14 mouse cellular contexts compared by ENCODE assay signal in the genomic region with DNA sequence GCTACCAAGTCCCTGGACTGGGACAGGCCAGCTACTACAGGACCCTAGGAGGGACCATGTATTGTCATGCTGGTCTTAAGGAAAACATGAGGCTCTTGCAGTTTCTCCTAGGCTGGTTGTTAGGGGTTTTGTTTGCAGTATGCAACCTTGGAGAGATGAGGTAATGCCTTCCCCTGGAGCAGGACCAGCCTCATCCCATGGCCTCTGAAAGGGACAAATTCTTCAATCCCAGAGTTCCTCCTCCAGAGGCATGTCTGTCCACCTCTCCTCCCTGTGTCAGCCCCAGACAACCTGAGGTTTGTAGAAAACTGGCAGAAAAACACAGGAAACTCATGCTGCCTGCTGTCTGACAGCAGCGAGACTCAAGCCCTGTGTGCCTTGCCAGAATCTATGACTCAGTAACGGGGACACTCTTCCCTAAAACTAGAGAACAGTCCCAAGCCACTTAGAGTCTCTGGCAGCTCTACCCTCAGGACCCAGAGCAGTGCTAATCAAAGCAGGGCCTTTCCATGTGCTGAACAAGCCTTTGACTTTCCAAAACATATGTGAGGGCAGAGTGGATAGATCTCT. TPM values are rescaled to one million over a fixed set of nuclear protein-coding genes. Genes with fewer than 3 reads are reported as not detected.
DNase-seq lines count a peak whose midpoint lies in the region; ATAC-seq and TF ChIP-seq lines count a peak whose summit lies in the region.
"Had no signal": no experiment of that assay in that cellular context is flagged by ENCODE, and none has a peak within 500 bp of the region (broad histone marks: within the 10 kb centered on the region; RNA-seq: fewer than 3 reads in every experiment).

No protein-coding gene starts in this region.

- WGBS in lung, embryonic 16.5 days, result 45% methylated on average over 2 of the region's 2 CpGs
- WGBS in heart, embryonic 12.5 days, result 37% methylated on average over 2 of the region's 2 CpGs
- 31% methylated on average over 2 of the region's 2 CpGs for WGBS in stomach, postnatal 0 days
- WGBS in hindbrain, embryonic 13.5 days, result 91% methylated on average over 2 of the region's 2 CpGs

- ATAC-seq in lung, embryonic 16.5 days (ENCODE audit: low read depth), result 0 out of 2 replicates have a peak, but pooled peaks have one; percentile 43
- ATAC-seq in heart, embryonic 12.5 days (ENCODE audit: insufficient number of reproducible peaks, low FRiP score), result peak; percentile 29; the same call in 1 of the 2 replicates
- ATAC-seq in stomach, postnatal 0 days (ENCODE audit: low FRiP score, low TSS enrichment), result peak; percentile 30; the same call in 1 of the 2 replicates
- ATAC-seq in hindbrain, embryonic 13.5 days (ENCODE audit: low FRiP score), result no peak
- ATAC-seq: intestine, embryonic 15.5 days had no signal

- H3K4me3 ChIP-seq in lung, embryonic 16.5 days (ENCODE audit: low read length), result no peak overlapping the region
- no peak overlapping the region for H3K4me3 ChIP-seq in heart, embryonic 12.5 days
- H3K4me3 ChIP-seq in stomach, postnatal 0 days (ENCODE audit: low read depth, low read length), result no peak overlapping the region
- H3K4me3 ChIP-seq in hindbrain, embryonic 13.5 days, result no peak overlapping the region
- H3K4me3 ChIP-seq: forebrain, embryonic 12.5 days; heart, adult 2 months; intestine, embryonic 15.5 days had no signal

- no peak overlapping the region for H3K9ac ChIP-seq in lung, embryonic 16.5 days (ENCODE audit: low read length)
- no peak overlapping the region for H3K9ac ChIP-seq in heart, embryonic 12.5 days
- H3K9ac ChIP-seq in stomach, postnatal 0 days (ENCODE audit: low read length), result no peak overlapping the region
- no peak overlapping the region for H3K9ac ChIP-seq in hindbrain, embryonic 13.5 days
- H3K9ac ChIP-seq: forebrain, embryonic 12.5 days; intestine, embryonic 15.5 days had no signal

- no peak overlapping the region for H3K4me2 ChIP-seq in lung, embryonic 16.5 days (ENCODE audit: low read depth, low read length)
- no peak overlapping the region for H3K4me2 ChIP-seq in heart, embryonic 12.5 days
- H3K4me2 ChIP-seq in stomach, postnatal 0 days (replicated peaks; ENCODE audit: low read depth), result no peak overlapping the region
- H3K4me2 ChIP-seq in hindbrain, embryonic 13.5 days, result no peak overlapping the region
- H3K4me2 ChIP-seq: forebrain, embryonic 12.5 days; intestine, embryonic 15.5 days; liver, embryonic 11.5 days had no signal

- no peak overlapping the region for H3K27ac ChIP-seq in lung, embryonic 16.5 days (ENCODE audit: low read length)
- H3K27ac ChIP-seq in heart, embryonic 12.5 days (ENCODE audit: poor library complexity, severe bottlenecking), result no peak overlapping the region
- H3K27ac ChIP-seq in stomach, postnatal 0 days (replicated peaks), result no peak overlapping the region
- no peak overlapping the region for H3K27ac ChIP-seq in hindbrain, embryonic 13.5 days
- H3K27ac ChIP-seq: forebrain, embryonic 12.5 days; heart, adult 2 months; intestine, embryonic 15.5 days had no signal

- H3K4me1 ChIP-seq in lung, embryonic 16.5 days (replicated peaks; ENCODE audit: control insufficient read depth, insufficient read depth, low read length), result no peaks in the 10 kb centered on the region; the same call in 1 of the 2 replicates
- peaks cover 10% of the 10 kb centered on the region; the same call in 1 of the 2 replicates for H3K4me1 ChIP-seq in heart, embryonic 12.5 days (replicated peaks)
- H3K4me1 ChIP-seq in stomach, postnatal 0 days (replicated peaks; ENCODE audit: control insufficient read depth, insufficient read depth), result no peaks in the 10 kb centered on the region
- H3K4me1 ChIP-seq in hindbrain, embryonic 13.5 days (replicated peaks), result no peaks in the 10 kb centered on the region
- H3K4me1 ChIP-seq: forebrain, embryonic 12.5 days; intestine, embryonic 15.5 days had no signal

- no peak for TF ChIP-seq CTCF in stomach, postnatal 0 days (IDR thresholded peaks at IDR 0.05; ENCODE audit: low read depth)

- peak; percentile 14 to 26 for DNase-seq in cerebellum, postnatal 25 days
- DNase-seq in cerebellum, postnatal 14 days, result no peak
- DNase-seq in lung, postnatal 25 days (ENCODE audit: low spot score), result no peak
- DNase-seq in stomach, postnatal 0 days (ENCODE audit: low spot score), result no peak
- DNase-seq in kidney, postnatal 25 days, result no peak
- DNase-seq: cerebellum, adult 11-12 months; kidney, postnatal 36 days had no signal

- H3K9me3 ChIP-seq in lung, embryonic 16.5 days (ENCODE audit: control insufficient read depth, low read length), result no peaks in the 10 kb centered on the region
- no peaks in the 10 kb centered on the region for H3K9me3 ChIP-seq in heart, embryonic 12.5 days (replicated peaks)
- no peaks in the 10 kb centered on the region for H3K9me3 ChIP-seq in stomach, postnatal 0 days (ENCODE audit: control insufficient read depth, low read length)
- no peaks in the 10 kb centered on the region for H3K9me3 ChIP-seq in hindbrain, embryonic 13.5 days
- H3K9me3 ChIP-seq: forebrain, embryonic 12.5 days; intestine, embryonic 15.5 days had no signal

- no peak for TF ChIP-seq EP300 in stomach, postnatal 0 days (optimal IDR thresholded peaks at IDR 0.05)

- H3K27me3 ChIP-seq in lung, embryonic 16.5 days (ENCODE audit: control insufficient read depth, insufficient read depth, low read depth, low read length), result no peaks in the 10 kb centered on the region
- no peaks in the 10 kb centered on the region for H3K27me3 ChIP-seq in heart, embryonic 12.5 days (replicated peaks)
- no peaks in the 10 kb centered on the region for H3K27me3 ChIP-seq in stomach, postnatal 0 days (ENCODE audit: control insufficient read depth, insufficient read depth, low read length)
- no peaks in the 10 kb centered on the region for H3K27me3 ChIP-seq in hindbrain, embryonic 13.5 days
- H3K27me3 ChIP-seq: forebrain, embryonic 12.5 days; intestine, embryonic 15.5 days had no signal

- no peaks in the 10 kb centered on the region for H3K36me3 ChIP-seq in lung, embryonic 16.5 days (ENCODE audit: control insufficient read depth, insufficient read depth, low read length)
- no peaks in the 10 kb centered on the region for H3K36me3 ChIP-seq in heart, embryonic 12.5 days
- no peaks in the 10 kb centered on the region for H3K36me3 ChIP-seq in stomach, postnatal 0 days (ENCODE audit: control insufficient read depth, insufficient read depth, low read length)
- no peaks in the 10 kb centered on the region for H3K36me3 ChIP-seq in hindbrain, embryonic 13.5 days
- H3K36me3 ChIP-seq: forebrain, embryonic 12.5 days; intestine, embryonic 15.5 days had no signal

RNA-seq across cellular contexts. Expression of gene Eps8, which starts 36.0 kb away (rescaled TPM):
- polyA plus RNA-seq in lung, embryonic 16.5 days (2015; fragmentation: Nextera tagmentation; extraction: Ambion mirVana), result 31.7 and 33.4 TPM in 2 replicates
- 16.2 and 18.4 TPM in 2 replicates for polyA plus RNA-seq in heart, embryonic 12.5 days (2016; fragmentation: Nextera tagmentation; extraction: Ambion mirVana)
- polyA plus RNA-seq in stomach, postnatal 0 days (2015; fragmentation: Nextera tagmentation; extraction: Ambion mirVana), result 17.6 and 23.1 TPM in 2 replicates
- 11.7 and 13.2 TPM in 2 replicates for polyA plus RNA-seq in hindbrain, embryonic 13.5 days (2015; fragmentation: Nextera tagmentation; extraction: Ambion mirVana)

RNA-seq across cellular contexts. Expression of gene Strap, which starts 44.2 kb away (rescaled TPM):
- 124 and 135 TPM in 2 replicates for polyA plus RNA-seq in lung, embryonic 16.5 days (2015; fragmentation: Nextera tagmentation; extraction: Ambion mirVana)
- 136 and 138 TPM in 2 replicates for polyA plus RNA-seq in heart, embryonic 12.5 days (2016; fragmentation: Nextera tagmentation; extraction: Ambion mirVana)
- polyA plus RNA-seq in stomach, postnatal 0 days (2015; fragmentation: Nextera tagmentation; extraction: Ambion mirVana), result 74.9 and 77.7 TPM in 2 replicates
- 171 and 175 TPM in 2 replicates for polyA plus RNA-seq in hindbrain, embryonic 13.5 days (2015; fragmentation: Nextera tagmentation; extraction: Ambion mirVana)

Comparison
In these comparisons a context has a peak if more than half of its experiments do, and no peak if none do; other contexts are left out.
1. DNase-seq: peak in cerebellum, postnatal 25 days (2 of 2); none in cerebellum, postnatal 14 days (0 of 2), lung, postnatal 25 days (single experiment), stomach, postnatal 0 days (single experiment) and kidney, postnatal 25 days (0 of 2).